Mouse (Mus musculus): Measurements from ENCODE around the gene Pde6h. TPM values are rescaled to one million over a fixed set of nuclear protein-coding genes. Genes with fewer than 3 reads are reported as not detected.

Pde6h gene
- polyA plus RNA-seq, 1 experiment from 2014 or later, result not detected

DNA sequence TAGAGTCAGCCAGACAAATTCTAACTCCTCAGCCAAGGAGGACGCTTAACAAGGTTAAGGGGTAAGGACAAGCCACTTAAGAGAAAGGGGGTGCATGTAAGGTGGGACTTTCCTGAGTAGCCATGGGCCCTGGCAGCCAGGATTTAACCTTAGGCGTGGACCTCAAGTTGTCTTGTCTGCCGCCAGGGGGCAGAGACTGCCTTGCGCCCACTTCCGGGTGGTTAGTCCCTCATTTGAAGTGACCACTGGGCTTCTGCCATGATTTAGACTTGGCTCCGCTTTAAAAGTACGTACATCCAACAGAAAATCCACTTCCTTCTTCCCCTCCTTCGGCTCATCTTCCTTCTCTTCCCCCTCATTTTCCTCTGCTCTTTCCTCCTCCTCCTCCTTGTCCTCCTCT, 71.9 kb downstream of the Pde6h start:
- WGBS, result 72% methylated on average over 8 of the region's 8 CpGs
- ATAC-seq (ENCODE audit: insufficient read depth, low FRiP score), result no peak
- H3K36me3 ChIP-seq (ENCODE audit: control insufficient read depth, insufficient read depth, low read length), result no peaks in the 10 kb centered on the region

GRCm38 (mm10) chr6:136996336-136996735, 72.7 kb downstream of the Pde6h start:
- Histone ChIP-seq H3K9ac (ENCODE audit: low read length) (no peak overlapping the region), H3K4me1 (ENCODE audit: control insufficient read depth, insufficient read depth, low read length) (0 out of 2 replicates have a peak, but pooled peaks cover 4% of the 10 kb centered on the region), H3K27me3 (ENCODE audit: control insufficient read depth, insufficient read depth, low read length) (no peaks in the 10 kb centered on the region), H3K4me3 (replicated peaks; ENCODE audit: low read length) (no peak overlapping the region), H3K4me2 (ENCODE audit: low read depth, low read length) (no peak overlapping the region), H3K9me3 (replicated peaks; ENCODE audit: control insufficient read depth, low read length) (no peaks in the 10 kb centered on the region), H3K27ac (ENCODE audit: low read length) (no peak overlapping the region), H3K36me3 (ENCODE audit: control insufficient read depth, insufficient read depth, low read length) (no peaks in the 10 kb centered on the region)
- ATAC-seq (ENCODE audit: insufficient read depth, low FRiP score), result no peak
- 49% methylated on average over 5 of the region's 5 CpGs for WGBS

More for the DNA sequence above, 71.9 kb downstream of the Pde6h start:
- Histone ChIP-seq H3K9me3 (replicated peaks; ENCODE audit: control insufficient read depth, low read length) (no peaks in the 10 kb centered on the region), H3K9ac (ENCODE audit: low read length) (no peak overlapping the region), H3K4me3 (replicated peaks; ENCODE audit: low read length) (no peak overlapping the region), H3K27me3 (ENCODE audit: control insufficient read depth, insufficient read depth, low read length) (no peaks in the 10 kb centered on the region), H3K4me2 (ENCODE audit: low read depth, low read length) (no peak overlapping the region), H3K4me1 (ENCODE audit: control insufficient read depth, insufficient read depth, low read length) (peaks cover 4% of the 10 kb centered on the region; the same call in 1 of the 2 replicates), H3K27ac (ENCODE audit: low read length) (no peak overlapping the region)

DNA sequence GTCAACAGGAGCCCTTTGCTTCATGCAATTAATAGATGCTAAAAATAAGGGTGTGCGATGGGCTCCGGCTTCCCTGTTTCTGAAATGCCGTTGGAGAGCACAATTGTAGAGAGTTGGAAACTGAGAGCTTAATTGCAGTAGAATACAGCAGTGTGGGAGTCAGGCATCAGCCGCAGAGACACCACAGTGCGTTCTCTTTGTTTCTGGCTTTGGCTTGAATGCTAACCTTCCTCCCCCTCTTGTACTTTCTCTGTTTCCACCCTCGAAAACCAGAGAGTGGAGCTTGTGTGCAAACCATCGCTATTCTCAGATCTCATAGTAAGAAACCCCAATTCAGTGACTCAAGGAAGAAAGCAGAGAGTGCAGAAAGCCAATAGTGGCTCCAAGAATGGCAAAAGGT, 74.5 kb downstream of the Pde6h start:
- no peak for ATAC-seq (ENCODE audit: insufficient read depth, low FRiP score)
- Histone ChIP-seq H3K4me3 (replicated peaks; ENCODE audit: low read length) (no peak overlapping the region), H3K9me3 (replicated peaks; ENCODE audit: control insufficient read depth, low read length) (no peaks in the 10 kb centered on the region), H3K9ac (ENCODE audit: low read length) (no peak overlapping the region), H3K36me3 (ENCODE audit: control insufficient read depth, insufficient read depth, low read length) (no peaks in the 10 kb centered on the region), H3K27me3 (ENCODE audit: control insufficient read depth, insufficient read depth, low read length) (no peaks in the 10 kb centered on the region), H3K4me2 (ENCODE audit: low read depth, low read length) (no peak overlapping the region), H3K4me1 (ENCODE audit: control insufficient read depth, insufficient read depth, low read length) (0 out of 2 replicates have a peak, but pooled peaks cover 4% of the 10 kb centered on the region), H3K27ac (ENCODE audit: low read length) (no peak overlapping the region)
- 84% methylated on average over 7 of the region's 7 CpGs for whole genome bisulfite sequencing

GRCm38 (mm10) chr6:136999009-136999408, 75.4 kb downstream of the Pde6h start:
- H3K36me3 ChIP-seq (ENCODE audit: control insufficient read depth, insufficient read depth, low read length), result no peaks in the 10 kb centered on the region
- ATAC-seq (ENCODE audit: insufficient read depth, low FRiP score), result no peak
- no peak overlapping the region for H3K27ac ChIP-seq (ENCODE audit: low read length)
- no peak overlapping the region for H3K4me2 ChIP-seq (ENCODE audit: low read depth, low read length)
- H3K9me3 ChIP-seq (replicated peaks; ENCODE audit: control insufficient read depth, low read length), result no peaks in the 10 kb centered on the region
- no peaks in the 10 kb centered on the region for H3K27me3 ChIP-seq (ENCODE audit: control insufficient read depth, insufficient read depth, low read length)
- H3K9ac ChIP-seq (ENCODE audit: low read length), result no peak overlapping the region
- H3K4me1 ChIP-seq (ENCODE audit: control insufficient read depth, insufficient read depth, low read length), result 0 out of 2 replicates have a peak, but pooled peaks cover 4% of the 10 kb centered on the region
- no peak overlapping the region for H3K4me3 ChIP-seq (replicated peaks; ENCODE audit: low read length)
- 75% methylated on average over 3 of the region's 3 CpGs for WGBS

DNA sequence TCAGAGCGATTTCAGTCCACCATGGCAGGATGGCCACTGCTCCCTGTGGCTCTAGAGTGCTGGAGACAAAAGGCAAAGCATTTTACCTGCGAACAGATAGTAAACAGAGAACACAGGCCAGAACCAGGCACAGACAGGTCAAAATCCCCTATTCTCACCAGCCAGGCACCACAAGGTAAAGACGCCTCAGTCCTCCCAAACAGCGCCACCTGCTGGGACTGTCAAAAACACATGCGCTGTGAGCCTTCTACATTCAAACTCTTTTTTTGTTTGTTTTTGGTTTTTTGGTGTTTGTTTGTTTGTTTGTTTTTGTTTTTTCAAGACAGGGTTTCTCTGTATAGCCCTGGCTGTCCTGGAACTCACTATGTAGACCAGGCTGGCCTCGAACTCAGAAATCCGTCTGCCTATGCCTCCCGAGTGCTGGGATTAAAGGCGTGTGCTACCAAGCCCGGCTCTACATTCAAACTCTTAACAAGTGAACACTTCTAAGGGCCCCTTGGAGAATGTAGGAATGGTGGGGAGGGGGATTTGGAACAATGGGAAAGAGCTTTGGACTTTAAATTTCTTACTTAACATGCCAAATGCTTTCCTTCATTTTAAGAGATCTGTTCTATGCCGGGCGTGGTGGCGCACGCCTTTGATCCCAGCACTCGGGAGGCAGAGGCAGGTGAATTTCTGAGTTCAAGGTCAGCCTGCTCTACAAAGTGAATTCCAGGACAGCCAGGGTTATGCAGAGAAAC, 76.2 kb downstream of the Pde6h start:
- Histone ChIP-seq H3K4me1 (ENCODE audit: control insufficient read depth, insufficient read depth, low read length) (0 out of 2 replicates have a peak, but pooled peaks cover 4% of the 10 kb centered on the region), H3K4me3 (replicated peaks; ENCODE audit: low read length) (no peak overlapping the region), H3K9me3 (replicated peaks; ENCODE audit: control insufficient read depth, low read length) (no peaks in the 10 kb centered on the region), H3K9ac (ENCODE audit: low read length) (no peak overlapping the region), H3K4me2 (ENCODE audit: low read depth, low read length) (no peak overlapping the region), H3K27ac (ENCODE audit: low read length) (no peak overlapping the region), H3K27me3 (ENCODE audit: control insufficient read depth, insufficient read depth, low read length) (no peaks in the 10 kb centered on the region), H3K36me3 (ENCODE audit: control insufficient read depth, insufficient read depth, low read length) (no peaks in the 10 kb centered on the region)
- ATAC-seq (ENCODE audit: insufficient read depth, low FRiP score), result no peak
- 89% methylated on average over 15 of the region's 15 CpGs for WGBS

GRCm38 (mm10) chr6:137000706-137001105, 77.1 kb downstream of the Pde6h start:
- Histone ChIP-seq H3K4me3 (replicated peaks; ENCODE audit: low read length) (no peak overlapping the region), H3K9ac (ENCODE audit: low read length) (no peak overlapping the region), H3K4me2 (ENCODE audit: low read depth, low read length) (no peak overlapping the region), H3K4me1 (ENCODE audit: control insufficient read depth, insufficient read depth, low read length) (0 out of 2 replicates have a peak, but pooled peaks cover 6% of the 10 kb centered on the region), H3K27ac (ENCODE audit: low read length) (no peak overlapping the region), H3K9me3 (replicated peaks; ENCODE audit: control insufficient read depth, low read length) (no peaks in the 10 kb centered on the region), H3K27me3 (ENCODE audit: control insufficient read depth, insufficient read depth, low read length) (no peaks in the 10 kb centered on the region), H3K36me3 (ENCODE audit: control insufficient read depth, insufficient read depth, low read length) (no peaks in the 10 kb centered on the region)
- ATAC-seq (ENCODE audit: insufficient read depth, low FRiP score), result no peak
- WGBS, result 81% methylated on average over 10 of the region's 10 CpGs

- H3K36me3 ChIP-seq (ENCODE audit: control insufficient read depth, insufficient read depth, low read length), result no peaks in the 10 kb centered on the region
These were observed 77.9 kb downstream of the Pde6h start for GRCm38 (mm10) chr6:137001267-137002168.

GRCm38 (mm10) chr6:137002169-137002514, 78.5 kb downstream of the Pde6h start:
- no peak for ATAC-seq (ENCODE audit: insufficient read depth, low FRiP score)
- WGBS, result 81% methylated on average over 5 of the region's 5 CpGs

More at GRCm38 (mm10) chr6:137001267-137002168, 77.9 kb downstream of the Pde6h start:
- ATAC-seq (ENCODE audit: insufficient read depth, low FRiP score), result no peak; the same call in 1 of the 2 replicates
- H3K4me3 ChIP-seq (replicated peaks; ENCODE audit: low read length), result no peak overlapping the region
- no peak overlapping the region for H3K4me2 ChIP-seq (ENCODE audit: low read depth, low read length)
- 80% methylated on average over 6 of the region's 6 CpGs for WGBS
- no peak overlapping the region for H3K9ac ChIP-seq (ENCODE audit: low read length)
- no peaks in the 10 kb centered on the region for H3K9me3 ChIP-seq (replicated peaks; ENCODE audit: control insufficient read depth, low read length)
- H3K27me3 ChIP-seq (ENCODE audit: control insufficient read depth, insufficient read depth, low read length), result no peaks in the 10 kb centered on the region
- no peak overlapping the region for H3K27ac ChIP-seq (ENCODE audit: low read length)
- 0 out of 2 replicates have a peak, but pooled peaks cover 6% of the 10 kb centered on the region for H3K4me1 ChIP-seq (ENCODE audit: control insufficient read depth, insufficient read depth, low read length)

GRCm38 (mm10) chr6:137004359-137004758, 80.7 kb downstream of the Pde6h start:
- Histone ChIP-seq H3K4me3 (replicated peaks; ENCODE audit: low read length) (no peak overlapping the region), H3K9ac (ENCODE audit: low read length) (no peak overlapping the region), H3K27ac (ENCODE audit: low read length) (no peak overlapping the region), H3K9me3 (replicated peaks; ENCODE audit: control insufficient read depth, low read length) (no peaks in the 10 kb centered on the region), H3K36me3 (ENCODE audit: control insufficient read depth, insufficient read depth, low read length) (no peaks in the 10 kb centered on the region), H3K4me2 (ENCODE audit: low read depth, low read length) (no peak overlapping the region), H3K4me1 (ENCODE audit: control insufficient read depth, insufficient read depth, low read length) (0 out of 2 replicates have a peak, but pooled peaks cover 2% of the 10 kb centered on the region), H3K27me3 (ENCODE audit: control insufficient read depth, insufficient read depth, low read length) (no peaks in the 10 kb centered on the region)
- no peak for ATAC-seq (ENCODE audit: insufficient read depth, low FRiP score)
- 88% methylated on average over 4 of the region's 4 CpGs for WGBS

More at GRCm38 (mm10) chr6:137002169-137002514, 78.5 kb downstream of the Pde6h start:
- Histone ChIP-seq H3K4me2 (ENCODE audit: low read depth, low read length) (no peak overlapping the region), H3K9me3 (replicated peaks; ENCODE audit: control insufficient read depth, low read length) (no peaks in the 10 kb centered on the region), H3K36me3 (ENCODE audit: control insufficient read depth, insufficient read depth, low read length) (no peaks in the 10 kb centered on the region), H3K27ac (ENCODE audit: low read length) (no peak overlapping the region), H3K9ac (ENCODE audit: low read length) (no peak overlapping the region), H3K4me1 (ENCODE audit: control insufficient read depth, insufficient read depth, low read length) (0 out of 2 replicates have a peak, but pooled peaks cover 2% of the 10 kb centered on the region), H3K4me3 (replicated peaks; ENCODE audit: low read length) (no peak overlapping the region), H3K27me3 (ENCODE audit: control insufficient read depth, insufficient read depth, low read length) (no peaks in the 10 kb centered on the region)
